Comparison of ENCODE assay signal across 8 mouse cellular contexts in genomic region chr7:16780825-16781554, GRCm38 (mm10). TPM values are rescaled to one million over a fixed set of nuclear protein-coding genes. Genes with fewer than 3 reads are reported as not detected.
A peak's percentile ranks its signal among the peaks of the same experiment; 100 is the strongest.
DNase-seq lines count a peak whose midpoint lies in the region; ATAC-seq and TF ChIP-seq lines count a peak whose summit lies in the region.

Slc1a5 (plus strand) TSS chr7:16781340.

- DNase-seq in cerebellum, adult 11 months = peak; percentile 30
- peak; percentile 91 to 93 for DNase-seq in heart, adult 2 months
- DNase-seq in kidney, adult 8-10 months = peak; percentile 92 to 95
- peak; percentile 93 to 97 for DNase-seq in spleen, postnatal 10 days (ENCODE audit: low spot score in 2 of 2)

- no peaks in the 10 kb centered on the region for H3K9me3 ChIP-seq in embryonic facial prominence, embryonic 13.5 days
- no peaks in the 10 kb centered on the region for H3K9me3 ChIP-seq in limb, embryonic 13.5 days
- H3K9me3 ChIP-seq in midbrain, embryonic 16.5 days (replicated peaks; ENCODE audit: control insufficient read depth, low read length, poor library complexity, severe bottlenecking) = no peaks in the 10 kb centered on the region

- peak within 1 kb of the TSS; percentile 66 for H3K4me3 ChIP-seq in embryonic facial prominence, embryonic 13.5 days
- H3K4me3 ChIP-seq in heart, adult 2 months = peak within 1 kb of the TSS; percentile 69
- H3K4me3 ChIP-seq in limb, embryonic 13.5 days = peak within 1 kb of the TSS; percentile 67
- peak within 1 kb of the TSS; percentile 57 for H3K4me3 ChIP-seq in midbrain, embryonic 16.5 days (ENCODE audit: low read depth, low read length)

- intact Hi-C loops in heart, adult 2 months (cut with DNase I) = loop anchor here (1.0 to 5.0 kb wide), 2 partner anchors 20 to 34 kb away; no protein-coding TSS in a partner anchor

- WGBS in embryonic facial prominence, embryonic 13.5 days = 3% methylated on average over 34 of the region's 34 CpGs
- WGBS in heart, adult 2 months = 4% methylated on average over 34 of the region's 34 CpGs
- 3% methylated on average over 34 of the region's 34 CpGs for WGBS in limb, embryonic 13.5 days
- 3% methylated on average over 34 of the region's 34 CpGs for WGBS in midbrain, embryonic 16.5 days

- H3K27ac ChIP-seq in embryonic facial prominence, embryonic 13.5 days = peak within 1 kb of the TSS; percentile 66; the same call in 1 of the 2 replicates
- H3K27ac ChIP-seq in heart, adult 2 months = peak within 1 kb of the TSS; percentile 77
- H3K27ac ChIP-seq in limb, embryonic 13.5 days = peak within 1 kb of the TSS; percentile 16; the same call in 1 of the 2 replicates
- no peak within 1 kb of the TSS for H3K27ac ChIP-seq in midbrain, embryonic 16.5 days (ENCODE audit: low read length)

- no peak for ATAC-seq in cerebellum, adult (ENCODE audit: insufficient number of reproducible peaks, low FRiP score, low TSS enrichment)
- 0 out of 2 replicates have a peak, but pooled peaks have one; percentile 39 for ATAC-seq in embryonic facial prominence, embryonic 13.5 days (ENCODE audit: insufficient number of reproducible peaks, insufficient read depth, low FRiP score, low TSS enrichment, low read depth)
- peak; percentile 85 for ATAC-seq in limb, embryonic 13.5 days (ENCODE audit: low FRiP score, low read depth)
- peak; percentile 76 for ATAC-seq in midbrain, embryonic 16.5 days

- no peaks in the 10 kb centered on the region for H3K36me3 ChIP-seq in embryonic facial prominence, embryonic 13.5 days
- no peaks in the 10 kb centered on the region for H3K36me3 ChIP-seq in heart, adult 2 months (ENCODE audit: control insufficient read depth, insufficient read depth, low read length)
- no peaks in the 10 kb centered on the region for H3K36me3 ChIP-seq in limb, embryonic 13.5 days
- no peaks in the 10 kb centered on the region for H3K36me3 ChIP-seq in midbrain, embryonic 16.5 days (ENCODE audit: control insufficient read depth, insufficient read depth, low read length)

- H3K79me2 ChIP-seq in heart, adult 2 months (replicated peaks; ENCODE audit: control insufficient read depth, insufficient read depth, low read length) = 0 out of 2 replicates have a peak, but pooled peaks cover 1% of the 10 kb centered on the region

- H3K4me2 ChIP-seq in embryonic facial prominence, embryonic 13.5 days = peak within 1 kb of the TSS; percentile 100
- peak within 1 kb of the TSS; percentile 100 for H3K4me2 ChIP-seq in limb, embryonic 13.5 days (replicated peaks)
- H3K4me2 ChIP-seq in midbrain, embryonic 16.5 days (ENCODE audit: low read length) = peak within 1 kb of the TSS; percentile 99

- peak; percentile 23 for TF ChIP-seq CTCF in heart, adult 2 months (IDR thresholded peaks at IDR 0.05)

- peak within 1 kb of the TSS; percentile 77 for H3K9ac ChIP-seq in embryonic facial prominence, embryonic 13.5 days
- H3K9ac ChIP-seq in heart, adult 2 months (ENCODE audit: low read depth, low read length) = peak within 1 kb of the TSS; percentile 93
- peak within 1 kb of the TSS; percentile 82 for H3K9ac ChIP-seq in limb, embryonic 13.5 days
- peak within 1 kb of the TSS; percentile 66 for H3K9ac ChIP-seq in midbrain, embryonic 16.5 days (ENCODE audit: low read depth, low read length)

- peak; percentile 99 for TF ChIP-seq POLR2A in heart, adult 2 months (IDR thresholded peaks at IDR 0.05; ENCODE audit: insufficient read depth, low read depth, low read length)

- no peak for TF ChIP-seq EP300 in heart, adult 2 months (IDR thresholded peaks at IDR 0.05; ENCODE audit: insufficient read depth, low read depth, low read length)

- H3K4me1 ChIP-seq in embryonic facial prominence, embryonic 13.5 days = peaks cover 29% of the 10 kb centered on the region
- peaks cover 10% of the 10 kb centered on the region for H3K4me1 ChIP-seq in heart, adult 2 months (ENCODE audit: control insufficient read depth, insufficient read depth, low read length)
- peaks cover 30% of the 10 kb centered on the region for H3K4me1 ChIP-seq in limb, embryonic 13.5 days
- peaks cover 13% of the 10 kb centered on the region; the same call in 1 of the 2 replicates for H3K4me1 ChIP-seq in midbrain, embryonic 16.5 days (ENCODE audit: control insufficient read depth, insufficient read depth, low read length)

- H3K27me3 ChIP-seq in embryonic facial prominence, embryonic 13.5 days = no peaks in the 10 kb centered on the region
- H3K27me3 ChIP-seq in heart, adult 2 months (ENCODE audit: control insufficient read depth, insufficient read depth, low read length) = peaks cover 2% of the 10 kb centered on the region; the same call in 1 of the 2 replicates
- no peaks in the 10 kb centered on the region for H3K27me3 ChIP-seq in limb, embryonic 13.5 days
- no peaks in the 10 kb centered on the region for H3K27me3 ChIP-seq in midbrain, embryonic 16.5 days (ENCODE audit: control insufficient read depth, insufficient read depth, low read depth, low read length)

RNA-seq across cellular contexts. Expression of gene Slc1a5, which starts in this region (rescaled TPM):
- 28.2 and 29.1 TPM in 2 replicates for polyA plus RNA-seq in embryonic facial prominence, embryonic 13.5 days (2015; fragmentation: Nextera tagmentation; extraction: Ambion mirVana)
- 10 to 100 TPM; 20.9 to 26.1 TPM for total RNA-seq in heart, adult 2 months (2021)
- polyA plus RNA-seq in heart, adult 2 months (2012; rRNA removed) = 35.6 and 57.0 TPM in 2 replicates
- polyA plus RNA-seq in limb, embryonic 13.5 days (2015; fragmentation: Nextera tagmentation; extraction: Ambion mirVana) = 33.1 and 35.5 TPM in 2 replicates
- 10.1 and 10.7 TPM in 2 replicates for polyA plus RNA-seq in midbrain, embryonic 16.5 days (2015; fragmentation: Nextera tagmentation; extraction: Ambion mirVana)

Comparison
In these comparisons a context has a peak if more than half of its experiments do, and no peak if none do; other contexts are left out.
1. DNase-seq: peak in every context shown above with its lines; median percentile 95 in spleen, postnatal 10 days; 94 in kidney, adult 8-10 months; 92 in heart, adult 2 months; 30 in cerebellum, adult 11 months.